Mouse (Mus musculus) limb, embryonic 14.5 days (tissue): Measurements from ENCODE around the gene Dhrs4. TPM values are rescaled to one million over a fixed set of nuclear protein-coding genes. Genes with fewer than 3 reads are reported as not detected.

Experiments
- ATAC-seq: fragments of 200-750 bp; cut with Nextera tagmentation; 2 replicates; pipeline ENCODE4 v1.8.0; 2017; ENCODE audit warnings: low read depth, moderate number of reproducible peaks, moderate TSS enrichment; ENCODE audit not compliant: low FRiP score
- DNase-seq: peaks from one replicate; pipeline ENCODE4 v3.0.0-alpha.2; 2015; ENCODE audit warnings: low spot score
- H3K27ac ChIP-seq: fragments of 300-500 bp; sonication (generic); replicated peaks from 2 replicates; pipeline ENCODE4 v1.5.1; 2014; ENCODE audit warnings: low read depth, mild to moderate bottlenecking, low read length, moderate library complexity, mixed read lengths
- H3K27me3 ChIP-seq: fragments of 300-500 bp; sonication (generic); 2 replicates; pipeline ENCODE4 v1.6.1; 2014; ENCODE audit warnings: low read length, mixed read lengths; ENCODE audit not compliant: control insufficient read depth, insufficient read depth
- H3K36me3 ChIP-seq: fragments of 300-500 bp; sonication (generic); 2 replicates; pipeline ENCODE4 v1.6.1; 2014; ENCODE audit warnings: mild to moderate bottlenecking, low read length, moderate library complexity, mixed read lengths; ENCODE audit not compliant: control insufficient read depth, insufficient read depth
- H3K4me1 ChIP-seq: fragments of 300-500 bp; sonication (generic); 2 replicates; pipeline ENCODE4 v1.6.1; 2014; ENCODE audit warnings: antibody characterized with exemption, low read length, mixed read lengths; ENCODE audit not compliant: control insufficient read depth, insufficient read depth
- H3K4me2 ChIP-seq: fragments of 300-500 bp; sonication (generic); replicated peaks from 2 replicates; pipeline ENCODE4 v1.6.1; 2014; ENCODE audit warnings: low read depth, mild to moderate bottlenecking, low read length, moderate library complexity; ENCODE audit not compliant: severe bottlenecking
- H3K4me3 ChIP-seq: fragments of 300-500 bp; sonication (generic); replicated peaks from 2 replicates; pipeline ENCODE4 v1.5.1; 2014; ENCODE audit warnings: low read length
- H3K9ac ChIP-seq: fragments of 300-500 bp; sonication (generic); 2 replicates; pipeline ENCODE4 v1.6.1; 2014; ENCODE audit warnings: mild to moderate bottlenecking, low read depth, low read length, moderate library complexity; ENCODE audit not compliant: severe bottlenecking
- H3K9me3 ChIP-seq: fragments of 300-500 bp; sonication (generic); 2 replicates; pipeline ENCODE4 v1.6.1; 2016; ENCODE audit warnings: low read length; ENCODE audit not compliant: control insufficient read depth
- POLR2A ChIP-seq: fragments of 200-500 bp; IDR thresholded peaks from 2 replicates; pipeline ENCODE4 v1.8.0; 2012; ENCODE audit warnings: inconsistent platforms, mild to moderate bottlenecking, moderate library complexity, borderline replicate concordance; ENCODE audit not compliant: insufficient read depth, insufficient read length; ENCODE audit errors: extremely low read depth
- WGBS: fragments of 180-500 bp; shearing (Covaris S2); extraction: QIAGEN DNeasy Blood & Tissue Kit; methylation state at CpG from one replicate; pipeline ENCODE4 v1.1.7; 2014; 5-methylcytosine and 5-hydroxymethylcytosine counted together
- polyA plus RNA-seq, 2 experiments: library from polyadenylated mRNA; depleted of rRNA in 1 of 2; stranded (reverse) in 1 of 2; unstranded in 1 of 2; fragments of >200 nt; fragmentation: Nextera tagmentation in 1 of 2; extraction: Ambion mirVana in 1 of 2; gene quantifications; 2 replicates each; pipeline versions ENCODE4 v1.2.1 to v1.2.3; 2012 to 2014

Dhrs4 gene
- polyA plus RNA-seq, 2 experiments = 48.4 to 58.6 TPM

- no peaks in the 10 kb centered on the region for H3K36me3 ChIP-seq
- H3K27ac ChIP-seq = no peak overlapping the region
- WGBS = 23% methylated on average over 6 of the region's 6 CpGs
- DNase-seq (no peak), ATAC-seq (no peak)
- H3K9ac ChIP-seq = no peak overlapping the region
- TF ChIP-seq POLR2A = no peak
- no peaks in the 10 kb centered on the region for H3K27me3 ChIP-seq
- no peak overlapping the region for H3K4me2 ChIP-seq
- peaks cover 23% of the 10 kb centered on the region for H3K4me1 ChIP-seq
- H3K9me3 ChIP-seq = no peaks in the 10 kb centered on the region
- H3K4me3 ChIP-seq = no peak overlapping the region
These were observed 40.3 kb upstream of the Dhrs4 start for GRCm38 (mm10) chr14:55438193-55438784.

GRCm38 (mm10) chr14:55457693-55458092 is 20.9 kb upstream of the Dhrs4 start:
- Histone ChIP-seq H3K4me3 (no peak overlapping the region), H3K27ac (no peak overlapping the region), H3K4me1 (no peaks in the 10 kb centered on the region), H3K27me3 (no peaks in the 10 kb centered on the region), H3K9ac (no peak overlapping the region), H3K4me2 (no peak overlapping the region), H3K36me3 (no peaks in the 10 kb centered on the region), H3K9me3 (peaks cover 8% of the 10 kb centered on the region; the same call in 1 of the 2 replicates)
- ATAC-seq (no peak), DNase-seq (no peak)
- WGBS = 75% methylated on average over 2 of the region's 2 CpGs
- TF ChIP-seq POLR2A = no peak

GRCm38 (mm10) chr14:55458273-55458672 is 20.3 kb upstream of the Dhrs4 start:
- Histone ChIP-seq H3K4me1 (no peaks in the 10 kb centered on the region), H3K27ac (no peak overlapping the region), H3K4me3 (no peak overlapping the region), H3K9me3 (peaks cover 8% of the 10 kb centered on the region; the same call in 1 of the 2 replicates), H3K9ac (no peak overlapping the region), H3K36me3 (no peaks in the 10 kb centered on the region), H3K4me2 (no peak overlapping the region), H3K27me3 (no peaks in the 10 kb centered on the region)
- 23% methylated on average over 10 of the region's 10 CpGs for WGBS
- ATAC-seq = no peak
- peak; percentile 51 for DNase-seq
- TF ChIP-seq POLR2A = no peak

- H3K9ac ChIP-seq = no peak overlapping the region
- H3K27ac ChIP-seq = no peak overlapping the region
- DNase-seq (no peak), ATAC-seq (no peak)
- no peak for TF ChIP-seq POLR2A
- no peaks in the 10 kb centered on the region for H3K36me3 ChIP-seq
- H3K4me2 ChIP-seq = no peak overlapping the region
- no peak overlapping the region for H3K4me3 ChIP-seq
- H3K4me1 ChIP-seq = no peaks in the 10 kb centered on the region
- H3K27me3 ChIP-seq = no peaks in the 10 kb centered on the region
- 87% methylated on average over 3 of the region's 3 CpGs for WGBS
- H3K9me3 ChIP-seq = peaks cover 8% of the 10 kb centered on the region; the same call in 1 of the 2 replicates
These were observed 19.8 kb upstream of the Dhrs4 start for GRCm38 (mm10) chr14:55458761-55459160.

GRCm38 (mm10) chr14:55459796-55460195 is 18.8 kb upstream of the Dhrs4 start:
- no peak overlapping the region for H3K4me3 ChIP-seq
- no peak overlapping the region for H3K27ac ChIP-seq
- 54% methylated on average over 4 of the region's 4 CpGs for WGBS
- H3K9ac ChIP-seq = no peak overlapping the region
- DNase-seq (peak; percentile 13), ATAC-seq (no peak)
- no peaks in the 10 kb centered on the region for H3K4me1 ChIP-seq
- no peak for TF ChIP-seq POLR2A
- no peak overlapping the region for H3K4me2 ChIP-seq
- H3K36me3 ChIP-seq = no peaks in the 10 kb centered on the region
- no peaks in the 10 kb centered on the region for H3K27me3 ChIP-seq
- H3K9me3 ChIP-seq = peaks cover 8% of the 10 kb centered on the region; the same call in 1 of the 2 replicates
